Mouse (Mus musculus): ENCODE results near the gene Pank3.

- TF ChIP-seq CTCF (IDR thresholded peaks at IDR 0.05; ENCODE audit: extremely low read depth, insufficient read depth, low read length) (no peak), POLR2A (IDR thresholded peaks at IDR 0.05; ENCODE audit: extremely low read depth, insufficient read depth, low read length) (no peak)
Observed at GRCm38 (mm10) chr11:35784537-35784936, 15.3 kb downstream of the Pank3 start.
